Mouse (Mus musculus) heart, postnatal 14 days (tissue): Measurements from ENCODE around the gene Tmem106c. TPM values are rescaled to one million over a fixed set of nuclear protein-coding genes. Genes with fewer than 3 reads are reported as not detected.

Source experiments
- DNase-seq, 2 experiments: peaks; one replicate each; pipeline ENCODE4 v3.0.0; 2021 to 2022
- intact Hi-C: fragments of 180-260 bp; cut with DNase I; formaldehyde crosslinking; loops from one replicate; pipeline ENCODE4 v1.15.1; 2025
- total RNA-seq, 2 experiments: library from RNA; stranded (reverse); gene quantifications; 2 replicates each; pipeline ENCODE4 v1.2.3; 2021

Gene Tmem106c
- total RNA-seq, 2 experiments from 2014 or later = 12.4 to 12.7 TPM

- intact Hi-C loops = no loop called here
- DNase-seq = peak; percentile 68 to 78
Measured at GRCm38 (mm10) chr15:97992712-97993286, 28.8 kb downstream of the Tmem106c start.

GRCm38 (mm10) chr15:97996716-97997256 lies 32.8 kb downstream of the Tmem106c start:
- DNase-seq = peak; percentile 20 to 41
- intact Hi-C loops = no loop called here

- intact Hi-C loops = no loop called here
- DNase-seq = no peak
Measured at GRCm38 (mm10) chr15:97999546-97999945, 35.5 kb downstream of the Tmem106c start.

- intact Hi-C loops = no loop called here
- no peak for DNase-seq
Measured at GRCm38 (mm10) chr15:97999991-98000390, 36.0 kb downstream of the Tmem106c start.

GRCm38 (mm10) chr15:98001321-98002112 lies 37.5 kb downstream of the Tmem106c start:
- intact Hi-C loops = no loop called here
- DNase-seq = no peak

- no peak for DNase-seq
- intact Hi-C loops = no loop called here
Measured at GRCm38 (mm10) chr15:98002113-98002990, 38.4 kb downstream of the Tmem106c start.

- DNase-seq = peak in 1 of 2 experiments; percentile 47
- intact Hi-C loops = no loop called here
Measured at GRCm38 (mm10) chr15:98002991-98003821, 39.2 kb downstream of the Tmem106c start.

- intact Hi-C loops = no loop called here
- no peak for DNase-seq
Measured at GRCm38 (mm10) chr15:98003822-98004739, 40.1 kb downstream of the Tmem106c start, which contains the start of gene Col2a1. Col2a1 (minus strand) TSS chr15:98004695.

- intact Hi-C loops = no loop called here
- no peak for DNase-seq
Measured at GRCm38 (mm10) chr15:98004740-98005159, 40.8 kb downstream of the Tmem106c start.

- intact Hi-C loops = no loop called here
- DNase-seq = no peak
Measured at GRCm38 (mm10) chr15:98005181-98005580, 41.2 kb downstream of the Tmem106c start.

GRCm38 (mm10) chr15:98012810-98013209 lies 48.8 kb downstream of the Tmem106c start:
- intact Hi-C loops = no loop called here
- DNase-seq = no peak

GRCm38 (mm10) chr15:98017925-98018324 lies 53.9 kb downstream of the Tmem106c start:
- intact Hi-C loops = no loop called here
- DNase-seq = no peak

GRCm38 (mm10) chr15:98019047-98019446 lies 55.0 kb downstream of the Tmem106c start:
- intact Hi-C loops = no loop called here
- DNase-seq = no peak

Other genes starting within 250 kb of the Tmem106c start
- gene Endou, start 232.9 kb upstream of the Tmem106c start, total RNA-seq = 1 to 10 TPM; 1.8 to 4.9 TPM
- 10 to 100 TPM; 32.7 to 34.3 TPM for gene Rapgef3, start 196.2 kb upstream of the Tmem106c start, total RNA-seq
- gene Slc48a1, start 185.7 kb upstream of the Tmem106c start, total RNA-seq = 10 to 100 TPM; 78.3 to 78.9 TPM
- gene Hdac7, start 119.7 kb upstream of the Tmem106c start, total RNA-seq = 10 to 100 TPM; 45.9 to 52.5 TPM
- 1 to 10 TPM; 1.3 to 1.9 TPM for gene Vdr, start 53.6 kb upstream of the Tmem106c start, total RNA-seq
- gene Col2a1, start 40.5 kb downstream of the Tmem106c start, total RNA-seq = 1 to 10 TPM in 1 of 2 experiments, under 1 TPM in 1; 0.41 to 1.0 TPM
- 100 to 1,000 TPM; 739 to 748 TPM for gene Pfkm, start 128.4 kb downstream of the Tmem106c start, total RNA-seq
- 10 to 100 TPM; 12.9 to 13.7 TPM for gene Senp1, start 129.5 kb downstream of the Tmem106c start, total RNA-seq
- 100 to 1,000 TPM in 1 of 2 experiments, 10 to 100 TPM in 1; 99.8 to 111 TPM for gene Asb8, start 201.4 kb downstream of the Tmem106c start, total RNA-seq
- 1 to 10 TPM; 1.0 to 1.3 TPM for gene Ccdc184, start 203.0 kb downstream of the Tmem106c start, total RNA-seq
- gene Olfr288, start 231.3 kb downstream of the Tmem106c start, total RNA-seq = not detected